Mouse (Mus musculus): Measurements from ENCODE around the gene Cavin1. TPM values are rescaled to one million over a fixed set of nuclear protein-coding genes. Genes with fewer than 3 reads are reported as not detected.

The Cavin1 gene
- polyA plus RNA-seq, 1 experiment from 2014 or later = 16.3 TPM

GRCm38 (mm10) chr11:100999254-100999653 lies 28.6 kb upstream of the Cavin1 start:
- no peak overlapping the region for H3K4me2 ChIP-seq (ENCODE audit: low read length)
- WGBS = 69% methylated on average over 3 of the region's 3 CpGs
- no peaks in the 10 kb centered on the region for H3K9me3 ChIP-seq (ENCODE audit: control insufficient read depth, low read length)
- no peak overlapping the region for H3K9ac ChIP-seq (replicated peaks; ENCODE audit: low read length)
- no peaks in the 10 kb centered on the region for H3K4me1 ChIP-seq (ENCODE audit: control insufficient read depth, insufficient read depth, low read length)
- H3K27ac ChIP-seq (replicated peaks; ENCODE audit: low read depth, low read length) = no peak overlapping the region
- H3K4me3 ChIP-seq (replicated peaks; ENCODE audit: low read depth, low read length) = no peak overlapping the region
- no peaks in the 10 kb centered on the region for H3K27me3 ChIP-seq (ENCODE audit: control insufficient read depth, insufficient read depth, low read length)
- ATAC-seq (ENCODE audit: low FRiP score, low TSS enrichment) = no peak
- no peaks in the 10 kb centered on the region for H3K36me3 ChIP-seq (ENCODE audit: control insufficient read depth, insufficient read depth, low read length)
- no peak for DNase-seq

- no peak overlapping the region for H3K4me3 ChIP-seq (replicated peaks; ENCODE audit: low read depth, low read length)
- 85% methylated on average over 2 of the region's 2 CpGs for WGBS
- no peak for ATAC-seq (ENCODE audit: low FRiP score, low TSS enrichment)
Observed at GRCm38 (mm10) chr11:100998836-100999235, 28.1 kb upstream of the Cavin1 start.

GRCm38 (mm10) chr11:100996501-100996900 lies 25.8 kb upstream of the Cavin1 start:
- H3K9ac ChIP-seq (replicated peaks; ENCODE audit: low read length) = no peak overlapping the region
- no peak overlapping the region for H3K4me2 ChIP-seq (ENCODE audit: low read length)
- ATAC-seq (ENCODE audit: low FRiP score, low TSS enrichment) (no peak), DNase-seq (no peak)
- WGBS = 89% methylated on average over 4 of the region's 4 CpGs
- H3K9me3 ChIP-seq (ENCODE audit: control insufficient read depth, low read length) = no peaks in the 10 kb centered on the region
- H3K36me3 ChIP-seq (ENCODE audit: control insufficient read depth, insufficient read depth, low read length) = no peaks in the 10 kb centered on the region
- H3K27ac ChIP-seq (replicated peaks; ENCODE audit: low read depth, low read length) = no peak overlapping the region
- H3K4me1 ChIP-seq (ENCODE audit: control insufficient read depth, insufficient read depth, low read length) = no peaks in the 10 kb centered on the region
- no peak overlapping the region for H3K4me3 ChIP-seq (replicated peaks; ENCODE audit: low read depth, low read length)
- no peaks in the 10 kb centered on the region for H3K27me3 ChIP-seq (ENCODE audit: control insufficient read depth, insufficient read depth, low read length)

More at GRCm38 (mm10) chr11:100998836-100999235, 28.1 kb upstream of the Cavin1 start:
- Histone ChIP-seq H3K4me2 (ENCODE audit: low read length) (no peak overlapping the region), H3K27me3 (ENCODE audit: control insufficient read depth, insufficient read depth, low read length) (no peaks in the 10 kb centered on the region), H3K4me1 (ENCODE audit: control insufficient read depth, insufficient read depth, low read length) (no peaks in the 10 kb centered on the region), H3K27ac (replicated peaks; ENCODE audit: low read depth, low read length) (no peak overlapping the region), H3K9ac (replicated peaks; ENCODE audit: low read length) (no peak overlapping the region), H3K36me3 (ENCODE audit: control insufficient read depth, insufficient read depth, low read length) (no peaks in the 10 kb centered on the region), H3K9me3 (ENCODE audit: control insufficient read depth, low read length) (no peaks in the 10 kb centered on the region)
- DNase-seq = no peak

GRCm38 (mm10) chr11:100994655-100995054 lies 24.0 kb upstream of the Cavin1 start:
- H3K27ac ChIP-seq (replicated peaks; ENCODE audit: low read depth, low read length) = no peak overlapping the region
- DNase-seq (no peak), ATAC-seq (ENCODE audit: low FRiP score, low TSS enrichment) (no peak)
- no peak overlapping the region for H3K4me3 ChIP-seq (replicated peaks; ENCODE audit: low read depth, low read length)
- no peak overlapping the region for H3K4me2 ChIP-seq (ENCODE audit: low read length)
- 87% methylated on average over 5 of the region's 5 CpGs for WGBS
- no peaks in the 10 kb centered on the region for H3K27me3 ChIP-seq (ENCODE audit: control insufficient read depth, insufficient read depth, low read length)
- no peaks in the 10 kb centered on the region for H3K9me3 ChIP-seq (ENCODE audit: control insufficient read depth, low read length)
- H3K9ac ChIP-seq (replicated peaks; ENCODE audit: low read length) = no peak overlapping the region
- no peaks in the 10 kb centered on the region for H3K36me3 ChIP-seq (ENCODE audit: control insufficient read depth, insufficient read depth, low read length)
- H3K4me1 ChIP-seq (ENCODE audit: control insufficient read depth, insufficient read depth, low read length) = no peaks in the 10 kb centered on the region

GRCm38 (mm10) chr11:100994233-100994632 lies 23.5 kb upstream of the Cavin1 start:
- Histone ChIP-seq H3K27me3 (ENCODE audit: control insufficient read depth, insufficient read depth, low read length) (no peaks in the 10 kb centered on the region), H3K4me2 (ENCODE audit: low read length) (no peak overlapping the region), H3K27ac (replicated peaks; ENCODE audit: low read depth, low read length) (no peak overlapping the region), H3K4me1 (ENCODE audit: control insufficient read depth, insufficient read depth, low read length) (no peaks in the 10 kb centered on the region), H3K36me3 (ENCODE audit: control insufficient read depth, insufficient read depth, low read length) (no peaks in the 10 kb centered on the region), H3K9ac (replicated peaks; ENCODE audit: low read length) (no peak overlapping the region), H3K9me3 (ENCODE audit: control insufficient read depth, low read length) (no peaks in the 10 kb centered on the region), H3K4me3 (replicated peaks; ENCODE audit: low read depth, low read length) (no peak overlapping the region)
- DNase-seq (no peak), ATAC-seq (ENCODE audit: low FRiP score, low TSS enrichment) (no peak)
- WGBS = 68% methylated on average over 9 of the region's 9 CpGs

- WGBS = 92% methylated on average over 2 of the region's 2 CpGs
- H3K4me2 ChIP-seq (ENCODE audit: low read length) = no peak overlapping the region
- DNase-seq (no peak), ATAC-seq (ENCODE audit: low FRiP score, low TSS enrichment) (no peak)
- H3K9ac ChIP-seq (replicated peaks; ENCODE audit: low read length) = no peak overlapping the region
- no peak overlapping the region for H3K27ac ChIP-seq (replicated peaks; ENCODE audit: low read depth, low read length)
- H3K27me3 ChIP-seq (ENCODE audit: control insufficient read depth, insufficient read depth, low read length) = no peaks in the 10 kb centered on the region
- no peaks in the 10 kb centered on the region for H3K9me3 ChIP-seq (ENCODE audit: control insufficient read depth, low read length)
- H3K4me3 ChIP-seq (replicated peaks; ENCODE audit: low read depth, low read length) = no peak overlapping the region
- H3K4me1 ChIP-seq (ENCODE audit: control insufficient read depth, insufficient read depth, low read length) = no peaks in the 10 kb centered on the region
- H3K36me3 ChIP-seq (ENCODE audit: control insufficient read depth, insufficient read depth, low read length) = no peaks in the 10 kb centered on the region
Observed at GRCm38 (mm10) chr11:100993437-100993836, 22.8 kb upstream of the Cavin1 start.

DNA sequence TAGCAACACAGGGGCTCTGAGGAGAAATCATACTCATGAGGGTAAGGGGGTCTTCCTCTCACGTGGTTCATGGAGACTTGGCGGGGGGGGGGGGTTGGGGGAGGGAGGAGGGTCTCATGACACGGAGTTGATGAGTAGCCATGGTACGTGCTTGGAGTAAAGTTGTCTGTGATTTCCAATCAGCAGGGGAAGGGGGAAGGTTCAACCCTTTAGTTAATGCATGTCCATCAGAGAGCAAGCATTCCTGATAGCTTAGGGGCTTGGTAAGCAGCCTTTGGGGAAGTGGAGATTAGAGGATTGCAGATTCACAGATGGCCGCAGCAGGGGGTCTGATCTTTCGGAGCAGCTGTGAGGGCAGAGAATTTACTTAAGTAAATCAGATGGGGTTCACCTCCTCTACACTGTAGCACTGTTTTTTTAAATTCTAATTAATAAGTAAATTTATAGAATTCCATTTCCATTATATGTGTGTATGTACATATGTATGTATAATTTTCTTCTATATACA lies 20.4 kb upstream of the Cavin1 start:
- no peaks in the 10 kb centered on the region for H3K4me1 ChIP-seq (ENCODE audit: control insufficient read depth, insufficient read depth, low read length)
- H3K9me3 ChIP-seq (ENCODE audit: control insufficient read depth, low read length) = no peaks in the 10 kb centered on the region
- H3K36me3 ChIP-seq (ENCODE audit: control insufficient read depth, insufficient read depth, low read length) = no peaks in the 10 kb centered on the region
- H3K4me3 ChIP-seq (replicated peaks; ENCODE audit: low read depth, low read length) = no peak overlapping the region
- ATAC-seq (ENCODE audit: low FRiP score, low TSS enrichment) (no peak), DNase-seq (peak; percentile 46)
- WGBS = 13% methylated on average over 6 of the region's 6 CpGs
- H3K27ac ChIP-seq (replicated peaks; ENCODE audit: low read depth, low read length) = no peak overlapping the region
- no peak overlapping the region for H3K9ac ChIP-seq (replicated peaks; ENCODE audit: low read length)
- no peak overlapping the region for H3K4me2 ChIP-seq (ENCODE audit: low read length)
- H3K27me3 ChIP-seq (ENCODE audit: control insufficient read depth, insufficient read depth, low read length) = no peaks in the 10 kb centered on the region

GRCm38 (mm10) chr11:100989666-100990065 lies 19.0 kb upstream of the Cavin1 start:
- Histone ChIP-seq H3K27me3 (ENCODE audit: control insufficient read depth, insufficient read depth, low read length) (no peaks in the 10 kb centered on the region), H3K27ac (replicated peaks; ENCODE audit: low read depth, low read length) (no peak overlapping the region), H3K4me3 (replicated peaks; ENCODE audit: low read depth, low read length) (no peak overlapping the region), H3K4me1 (ENCODE audit: control insufficient read depth, insufficient read depth, low read length) (no peaks in the 10 kb centered on the region), H3K9ac (replicated peaks; ENCODE audit: low read length) (no peak overlapping the region), H3K36me3 (ENCODE audit: control insufficient read depth, insufficient read depth, low read length) (no peaks in the 10 kb centered on the region), H3K4me2 (ENCODE audit: low read length) (no peak overlapping the region), H3K9me3 (ENCODE audit: control insufficient read depth, low read length) (no peaks in the 10 kb centered on the region)
- WGBS = 66% methylated on average over 2 of the region's 2 CpGs
- DNase-seq (no peak), ATAC-seq (ENCODE audit: low FRiP score, low TSS enrichment) (no peak)

- Histone ChIP-seq H3K9me3 (ENCODE audit: control insufficient read depth, low read length) (no peaks in the 10 kb centered on the region), H3K4me1 (ENCODE audit: control insufficient read depth, insufficient read depth, low read length) (no peaks in the 10 kb centered on the region), H3K36me3 (ENCODE audit: control insufficient read depth, insufficient read depth, low read length) (no peaks in the 10 kb centered on the region), H3K4me3 (replicated peaks; ENCODE audit: low read depth, low read length) (no peak overlapping the region), H3K4me2 (ENCODE audit: low read length) (no peak overlapping the region), H3K27ac (replicated peaks; ENCODE audit: low read depth, low read length) (no peak overlapping the region), H3K27me3 (ENCODE audit: control insufficient read depth, insufficient read depth, low read length) (no peaks in the 10 kb centered on the region), H3K9ac (replicated peaks; ENCODE audit: low read length) (no peak overlapping the region)
- no peak for DNase-seq
- ATAC-seq (ENCODE audit: low FRiP score, low TSS enrichment) = no peak
- 90% methylated on average over 3 of the region's 3 CpGs for WGBS
Observed at GRCm38 (mm10) chr11:100988674-100989073, 18.0 kb upstream of the Cavin1 start.

Data from midbrain, embryonic 14.5 days (tissue).